Mouse (Mus musculus) heart, postnatal 4 days (tissue): ENCODE data around the gene Gltp. TPM values are rescaled to one million over a fixed set of nuclear protein-coding genes. Genes with fewer than 3 reads are reported as not detected.

ENCODE experiments used
- DNase-seq: peaks from one replicate; pipeline ENCODE4 v3.0.0; 2021
- total RNA-seq, 2 experiments: library from RNA; stranded (reverse); gene quantifications; 2 replicates each; pipeline ENCODE4 v1.2.3; 2021

Gltp gene
- 10 to 100 TPM; 24.4 to 26.8 TPM for total RNA-seq

GRCm38 (mm10) chr5:114690633-114691567 is at the start of gene Gltp:
TSS of gene Gltp (minus strand) at chr5:114690984.
- peak; percentile 94 for DNase-seq

GRCm38 (mm10) chr5:114738707-114739241 is 48.0 kb upstream of the Gltp start:
- peak; percentile 76 for DNase-seq

DNA sequence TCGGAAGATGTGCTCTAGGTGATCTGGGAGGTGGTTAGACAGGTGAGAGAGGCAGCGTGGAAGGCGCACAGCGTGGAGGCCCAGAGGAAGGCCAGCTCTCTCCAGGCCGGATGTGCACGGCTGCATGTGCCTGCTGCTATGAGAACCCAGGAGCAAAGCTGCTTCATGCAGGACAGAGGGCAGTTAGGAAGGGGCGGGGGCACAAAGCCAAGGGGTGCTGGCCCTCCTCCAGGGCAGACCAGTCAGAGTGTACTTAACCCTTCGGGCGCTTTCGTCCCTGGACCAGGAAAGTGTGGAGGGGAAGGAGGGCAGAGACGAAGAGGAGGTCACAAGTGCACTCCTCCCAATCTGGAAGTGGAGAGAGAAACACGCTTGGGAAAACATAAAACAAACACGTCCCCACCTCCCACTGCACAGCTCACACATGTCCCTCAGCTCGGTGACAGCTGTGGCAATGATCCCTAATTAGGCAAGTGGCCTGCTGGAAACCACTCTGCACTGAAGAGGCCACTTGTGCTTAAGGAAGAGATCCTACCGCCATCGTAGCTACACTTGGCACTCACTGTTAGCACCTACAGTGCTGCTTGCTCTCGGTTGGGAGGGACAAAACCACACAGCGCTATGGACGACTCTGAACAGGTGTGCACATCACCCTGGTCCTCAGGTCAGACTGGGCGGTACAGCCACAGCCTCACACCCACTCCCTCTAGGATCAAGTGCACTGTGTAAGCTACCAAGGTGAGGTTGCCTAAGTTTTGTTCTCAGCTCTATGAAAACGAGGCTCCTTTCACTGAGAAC is 46.5 kb upstream of the Gltp start:
- DNase-seq: peak; percentile 51

DNA sequence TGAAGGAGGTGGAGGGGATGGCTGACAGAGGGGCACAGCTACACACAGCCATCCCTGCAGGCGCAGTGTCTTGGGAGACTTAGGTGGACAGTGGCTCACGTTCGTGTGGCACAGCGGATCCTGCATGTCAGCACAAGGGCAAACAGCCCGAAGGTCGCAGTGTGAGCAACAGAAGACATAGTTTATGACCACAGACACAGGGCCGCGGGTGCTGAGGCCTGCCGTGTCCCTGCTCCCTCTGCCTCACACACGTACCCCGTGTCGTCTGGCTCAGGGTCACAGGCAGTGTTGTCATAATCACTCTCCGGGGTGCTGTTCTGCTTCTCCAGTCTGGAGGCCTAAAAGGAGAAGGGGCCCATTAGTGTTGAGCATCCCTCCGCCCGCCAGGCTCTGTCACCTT is 42.8 kb upstream of the Gltp start:
- DNase-seq: no peak

- DNase-seq: no peak
These were observed 41.2 kb upstream of the Gltp start for GRCm38 (mm10) chr5:114731969-114732368.

- no peak for DNase-seq
These were observed 40.7 kb upstream of the Gltp start for GRCm38 (mm10) chr5:114731498-114731897.

- peak; percentile 38 for DNase-seq
These were observed 39.3 kb upstream of the Gltp start for GRCm38 (mm10) chr5:114730129-114730528.

GRCm38 (mm10) chr5:114728160-114728559 is 37.4 kb upstream of the Gltp start:
- DNase-seq: peak; percentile 52

DNA sequence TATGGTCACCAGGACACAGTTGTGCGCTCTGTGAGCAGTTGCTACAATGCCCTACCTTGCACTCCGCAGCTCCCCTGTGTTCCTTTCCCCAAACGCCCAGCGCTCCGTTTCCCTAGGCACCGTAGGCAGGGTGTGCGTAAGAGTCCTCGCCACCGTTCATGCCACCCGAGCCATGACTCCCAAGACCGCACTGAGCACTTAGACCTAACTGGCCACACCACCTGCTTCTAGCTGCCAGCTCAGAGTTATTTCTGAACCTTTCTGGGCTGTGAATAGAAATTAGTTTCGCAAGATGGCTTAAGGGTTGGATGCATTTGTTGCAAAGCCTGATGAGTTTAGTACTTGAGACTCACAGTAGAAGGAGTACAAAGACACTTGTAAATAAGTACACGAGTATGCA is 32.1 kb upstream of the Gltp start:
- DNase-seq: no peak

DNA sequence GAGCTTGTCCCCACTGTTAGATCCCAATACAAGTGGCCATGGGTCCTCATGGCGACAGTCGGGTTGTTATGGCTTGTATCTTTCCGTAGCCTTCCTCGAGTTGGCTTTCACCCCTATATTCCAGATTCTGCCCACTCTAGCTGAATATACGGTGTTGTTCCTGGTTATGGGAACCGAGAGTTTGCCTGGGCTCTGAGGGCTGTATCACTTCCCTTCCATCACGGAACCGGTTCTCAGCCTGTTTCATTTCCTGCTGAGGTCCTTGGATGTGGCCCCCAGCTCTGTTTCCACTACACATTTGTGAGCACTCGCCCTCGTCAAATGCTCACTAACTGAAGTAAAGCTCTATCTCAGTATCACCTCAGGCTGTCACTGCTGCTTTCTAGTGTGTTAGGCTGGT is 31.2 kb upstream of the Gltp start:
- DNase-seq: no peak

- no peak for DNase-seq
These were observed 30.0 kb upstream of the Gltp start for GRCm38 (mm10) chr5:114720784-114721183.

- DNase-seq: no peak
These were observed 29.1 kb upstream of the Gltp start for GRCm38 (mm10) chr5:114719928-114720270.

DNA sequence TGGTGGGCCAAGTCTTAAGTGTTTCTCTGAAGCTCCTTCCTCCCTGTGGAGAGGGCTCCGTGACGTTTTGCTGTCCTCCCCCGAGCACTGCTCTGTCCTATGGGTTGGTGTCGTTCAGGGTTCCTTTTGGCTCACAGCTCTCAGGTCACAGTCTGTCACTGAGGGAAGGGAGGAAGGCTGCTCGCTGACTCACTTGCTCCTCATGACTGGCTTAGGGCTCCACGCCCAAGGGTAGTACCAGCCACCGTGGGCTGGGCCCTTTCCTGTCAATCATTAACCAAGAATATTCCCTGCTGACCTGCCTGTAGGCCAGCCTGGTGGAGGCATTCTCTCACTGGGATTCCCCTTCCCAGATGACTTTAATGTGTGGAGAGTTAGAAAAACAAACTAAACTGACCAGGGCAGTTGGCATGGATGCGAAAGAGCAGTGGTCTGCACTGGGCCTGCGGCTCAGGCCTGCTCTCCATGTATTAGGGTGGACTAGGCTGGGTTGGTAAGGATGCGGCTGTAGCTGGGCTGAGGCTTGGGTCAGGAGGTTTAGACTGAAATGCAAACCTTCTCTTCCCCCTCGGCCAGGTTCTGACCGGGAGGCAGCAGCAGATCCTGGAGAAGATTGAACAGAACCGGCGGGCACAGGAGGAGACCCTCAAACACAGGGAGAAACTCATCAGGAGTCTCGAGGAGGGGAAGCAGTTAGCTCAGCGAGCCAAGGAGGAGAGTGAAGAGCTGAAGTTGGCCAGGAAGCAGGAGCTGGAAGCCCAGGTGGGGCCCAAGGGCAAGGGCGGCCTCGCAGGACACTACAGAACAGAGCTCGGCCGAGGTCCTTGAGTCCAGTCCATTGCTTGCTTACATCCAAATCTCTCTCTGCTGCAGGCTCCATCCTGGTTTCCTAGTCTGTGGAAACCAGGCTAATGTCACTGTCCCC is 28.5 kb upstream of the Gltp start:
- no peak for DNase-seq

GRCm38 (mm10) chr5:114718483-114718882 is 27.7 kb upstream of the Gltp start:
- DNase-seq: no peak

- no peak for DNase-seq
These were observed 27.2 kb upstream of the Gltp start for GRCm38 (mm10) chr5:114717937-114718336.

GRCm38 (mm10) chr5:114717292-114717691 is 26.5 kb upstream of the Gltp start:
- DNase-seq: no peak

GRCm38 (mm10) chr5:114714551-114714950 is 23.8 kb upstream of the Gltp start:
- DNase-seq: no peak

DNA sequence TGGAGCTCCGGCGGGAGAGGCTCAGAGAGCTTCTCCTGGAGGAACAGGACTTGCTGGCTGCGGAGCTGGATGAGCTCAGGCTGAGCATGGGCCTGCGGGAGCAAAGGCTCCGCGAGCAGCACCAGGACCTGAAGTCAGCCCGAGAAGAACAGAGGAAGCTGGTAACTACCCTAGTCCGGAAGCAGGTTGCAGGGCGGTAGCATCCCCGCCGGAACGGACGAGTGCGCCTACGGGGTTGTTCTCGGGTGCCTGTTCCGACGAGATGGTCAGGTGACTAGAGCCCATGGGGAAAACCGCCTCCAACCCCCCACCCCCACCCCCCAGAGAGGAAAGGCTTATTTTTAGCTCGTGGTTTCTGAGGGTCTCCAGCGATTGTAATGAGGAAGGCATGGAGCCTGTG is 18.6 kb upstream of the Gltp start:
- DNase-seq: no peak

DNA sequence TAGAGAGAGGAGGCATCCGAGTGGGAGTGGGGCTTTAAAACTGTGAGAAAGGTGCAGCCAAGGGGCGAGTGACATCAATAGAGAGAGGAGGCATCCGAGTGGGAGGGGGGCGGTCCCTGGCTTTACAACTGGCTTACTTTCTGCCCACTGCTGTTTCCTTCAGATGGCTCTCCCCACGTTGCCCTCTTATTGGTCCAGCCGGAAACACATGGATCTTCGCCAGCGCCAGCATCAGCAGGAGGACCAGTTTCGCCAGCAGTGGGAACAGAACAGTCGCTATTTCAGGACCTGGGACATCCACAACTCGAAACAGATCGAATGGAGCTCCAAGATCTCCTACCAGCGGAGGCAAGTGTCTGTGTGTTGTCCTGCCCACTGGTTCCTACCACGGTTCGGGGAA is 17.7 kb upstream of the Gltp start:
- no peak for DNase-seq

- peak; percentile 97 for DNase-seq
These were observed 16.7 kb upstream of the Gltp start, which contains the start of gene Tchp for GRCm38 (mm10) chr5:114707265-114708068. TSS of gene Tchp (plus strand) at chr5:114707760.
